Mouse (Mus musculus) lung, adult 2 months (tissue): ENCODE data around the gene Dao.

Source experiments
- CTCF ChIP-seq: fragments of 200-500 bp; IDR thresholded peaks from 2 replicates; pipeline ENCODE4 v1.5.1; 2011; ENCODE audit warnings: mild to moderate bottlenecking, low read length, control low read depth; ENCODE audit not compliant: insufficient read depth
- POLR2A ChIP-seq: fragments of 200-500 bp; IDR thresholded peaks from 2 replicates; pipeline ENCODE4 v1.6.1; 2011; ENCODE audit warnings: low read depth, mild to moderate bottlenecking, control low read depth, low read length, borderline replicate concordance; ENCODE audit errors: extremely low read depth

DNA sequence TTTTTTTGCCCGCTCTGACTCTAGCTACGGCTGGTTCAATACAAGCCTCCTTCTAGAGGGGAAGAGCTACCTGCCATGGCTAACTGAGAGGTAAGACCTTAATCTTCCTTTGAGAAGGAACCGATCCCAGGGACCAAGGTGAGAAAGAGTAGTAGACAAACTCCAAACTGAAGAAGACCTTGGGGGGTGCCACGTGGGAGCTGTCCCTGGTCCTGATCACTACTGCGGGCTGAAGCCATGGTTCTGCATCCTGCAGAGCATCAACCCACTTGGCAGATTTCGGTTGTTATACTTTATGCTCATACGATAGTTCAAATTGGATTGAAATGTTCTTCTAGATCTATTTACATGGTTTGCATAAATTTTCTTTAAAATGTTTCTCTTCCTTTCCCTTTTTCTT lies 11.6 kb downstream of the Dao start:
- TF ChIP-seq POLR2A (no peak), CTCF (no peak)
